Mouse (Mus musculus) forebrain, embryonic 14.5 days (tissue): ENCODE measurements around the gene Gm5286. TPM values are rescaled to one million over a fixed set of nuclear protein-coding genes. Genes with fewer than 3 reads are reported as not detected.
"Not testable (repeated sequence)": the region's sequence is repeated elsewhere in the genome, so short reads cannot be mapped to it uniquely, and the experiment has no call there.

Experiments used
- ATAC-seq: fragments of 200-750 bp; cut with Nextera tagmentation; 2 replicates; pipeline ENCODE4 v1.8.0; 2017; ENCODE audit warnings: mild to moderate bottlenecking, moderate library complexity
- DNase-seq: peaks from one replicate; pipeline ENCODE4 v3.0.0-alpha.2; 2015; ENCODE audit warnings: low spot score
- H3K27ac ChIP-seq: fragments of 300-500 bp; sonication (generic); 2 replicates; pipeline ENCODE4 v1.5.1; 2014; ENCODE audit warnings: low read depth, mild to moderate bottlenecking, control low read depth, low read length, moderate library complexity
- H3K27me3 ChIP-seq: fragments of 300-500 bp; sonication (generic); replicated peaks from 2 replicates; pipeline ENCODE4 v1.6.1; 2014; ENCODE audit warnings: low read length, control low read depth, mixed read lengths; ENCODE audit not compliant: control insufficient read depth, insufficient read depth
- H3K36me3 ChIP-seq: fragments of 300-500 bp; sonication (generic); 2 replicates; pipeline ENCODE4 v1.6.1; 2014; ENCODE audit warnings: low read length, control low read depth; ENCODE audit not compliant: control insufficient read depth, insufficient read depth
- H3K4me1 ChIP-seq: fragments of 300-500 bp; sonication (generic); 2 replicates; pipeline ENCODE4 v1.6.1; 2014; ENCODE audit warnings: antibody characterized with exemption, low read length, control low read depth; ENCODE audit not compliant: control insufficient read depth, insufficient read depth
- H3K4me2 ChIP-seq: fragments of 300-500 bp; sonication (generic); 2 replicates; pipeline ENCODE4 v1.6.1; 2014; ENCODE audit warnings: mild to moderate bottlenecking, control low read depth, low read length
- H3K4me3 ChIP-seq: fragments of 300-500 bp; sonication (generic); 2 replicates; pipeline ENCODE4 v1.5.1; 2014; ENCODE audit warnings: low read depth, low read length, control low read depth
- H3K9ac ChIP-seq: fragments of 300-500 bp; sonication (generic); 2 replicates; pipeline ENCODE4 v1.6.1; 2014; ENCODE audit warnings: mild to moderate bottlenecking, low read length, control low read depth, moderate library complexity
- H3K9me3 ChIP-seq: fragments of 300-500 bp; sonication (generic); replicated peaks from 2 replicates; pipeline ENCODE4 v1.6.1; 2016; ENCODE audit warnings: low read length, control low read depth, mixed read lengths; ENCODE audit not compliant: control insufficient read depth
- WGBS: fragments of 180-500 bp; shearing (Covaris S2); extraction: QIAGEN DNeasy Blood & Tissue Kit; methylation state at CpG from one replicate; pipeline ENCODE4 v1.1.7; 2014; 5-methylcytosine and 5-hydroxymethylcytosine counted together
- polyA plus RNA-seq: library from polyadenylated mRNA; unstranded; fragments of >200 nt; fragmentation: Nextera tagmentation; extraction: Ambion mirVana; gene quantifications from 2 replicates; pipeline ENCODE4 v1.2.1, GENCODE M21; 2014

The Gm5286 gene
- not detected in 2 replicates for polyA plus RNA-seq

- not testable (repeated sequence) for H3K9me3 ChIP-seq, H3K27me3 ChIP-seq, ATAC-seq, H3K4me3 ChIP-seq, H3K4me2 ChIP-seq, H3K9ac ChIP-seq, DNase-seq, H3K36me3 ChIP-seq, H3K27ac ChIP-seq, H3K4me1 ChIP-seq
- 82% methylated on average over 2 of the region's 4 CpGs for WGBS
Observed at GRCm38 (mm10) chr3:94196414-94196813, at the start of gene Gm5286. Gene Gm5286, plus strand, starts transcription at chr3:94196714.

DNA sequence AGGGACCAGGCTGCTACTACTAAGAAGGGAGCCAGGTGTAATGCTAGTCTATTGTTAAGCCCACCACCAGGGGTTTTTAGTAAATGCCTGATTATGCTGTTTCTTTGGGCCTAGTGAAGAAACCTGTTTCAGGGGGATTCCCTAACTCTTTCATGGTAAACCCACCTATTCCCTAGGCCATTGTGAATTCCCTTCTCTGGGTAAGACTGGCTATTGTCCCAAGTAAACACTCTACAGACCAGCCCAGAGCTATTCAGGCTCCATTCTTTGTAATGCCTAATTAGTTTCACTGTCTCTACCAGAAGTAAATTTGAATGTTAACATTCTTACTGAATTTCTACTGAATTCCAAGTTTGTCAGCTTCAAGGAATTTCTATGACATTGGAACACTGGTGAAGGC is 29.2 kb upstream of the Gm5286 start:
- not testable (repeated sequence) for H3K27ac ChIP-seq, H3K9ac ChIP-seq, H3K36me3 ChIP-seq, H3K4me2 ChIP-seq, H3K27me3 ChIP-seq, H3K9me3 ChIP-seq, DNase-seq, ATAC-seq, H3K4me3 ChIP-seq, H3K4me1 ChIP-seq

GRCm38 (mm10) chr3:94178093-94178492 is 18.4 kb upstream of the Gm5286 start, which contains the start of gene Gm10696:
Gene Gm10696, minus strand, starts transcription at chr3:94178193.
- WGBS = 78% methylated on average over 1 of the region's 1 CpGs
- not testable (repeated sequence) for ATAC-seq, H3K36me3 ChIP-seq, H3K9ac ChIP-seq, H3K4me2 ChIP-seq, DNase-seq, H3K4me3 ChIP-seq, H3K4me1 ChIP-seq, H3K9me3 ChIP-seq, H3K27me3 ChIP-seq, H3K27ac ChIP-seq

Other genes with a start within 250 kb of the Gm5286 start
- not detected in 2 replicates for gene Tdpoz5, start 235.4 kb upstream of the Gm5286 start, polyA plus RNA-seq
- gene Gm9125, start 141.8 kb upstream of the Gm5286 start, polyA plus RNA-seq = not detected in 2 replicates
- gene Gm10697, start 124.1 kb upstream of the Gm5286 start, polyA plus RNA-seq = not detected in 2 replicates
- not detected in 2 replicates for gene Gm10696, start 18.5 kb upstream of the Gm5286 start, polyA plus RNA-seq
- gene Gm4778, start 67.3 kb downstream of the Gm5286 start, polyA plus RNA-seq = not detected in 2 replicates
- 38.6 and 38.8 TPM in 2 replicates for gene Them4, start 113.4 kb downstream of the Gm5286 start, polyA plus RNA-seq
- 0.80 and 0.86 TPM in 2 replicates for gene Them5, start 145.4 kb downstream of the Gm5286 start, polyA plus RNA-seq
- gene C2cd4d, start 165.7 kb downstream of the Gm5286 start, polyA plus RNA-seq = 1.5 TPM in 2 replicates
- gene Rorc, start 176.1 kb downstream of the Gm5286 start, polyA plus RNA-seq = 1.0 and 1.4 TPM in 2 replicates
- 0.33 and 0.42 TPM in 2 replicates for gene Lingo4, start 201.8 kb downstream of the Gm5286 start, polyA plus RNA-seq
- 59.8 and 61.9 TPM in 2 replicates for gene Tdrkh, start 216.6 kb downstream of the Gm5286 start, polyA plus RNA-seq
- 57.2 and 58.6 TPM in 2 replicates for gene Mrpl9, start 246.6 kb downstream of the Gm5286 start, polyA plus RNA-seq
- gene Oaz3, start 247.2 kb downstream of the Gm5286 start, polyA plus RNA-seq = 0.38 and 0.78 TPM in 2 replicates